Mouse (Mus musculus) urinary bladder, postnatal 25 days (tissue): Measurements from ENCODE around the gene Pou4f2.

ENCODE experiments used
- DNase-seq: peaks from one replicate; pipeline ENCODE4 v3.0.0; 2022; ENCODE audit warnings: low spot score

The Pou4f2 gene

GRCm38 (mm10) chr8:78419272-78419671 lies 17.2 kb downstream of the Pou4f2 start:
- DNase-seq: no peak

- no peak for DNase-seq
These were observed 45.7 kb downstream of the Pou4f2 start for GRCm38 (mm10) chr8:78390756-78391155.
